Mouse (Mus musculus): ENCODE data around the gene Naxd. TPM values are rescaled to one million over a fixed set of nuclear protein-coding genes. Genes with fewer than 3 reads are reported as not detected.

Naxd gene
- polyA plus RNA-seq, 1 experiment from 2014 or later, result 131 TPM

- no peak overlapping the region for H3K4me3 ChIP-seq (ENCODE audit: low read depth, low read length)
- peaks cover under 1% of the 10 kb centered on the region; the same call in 1 of the 2 replicates for H3K36me3 ChIP-seq (ENCODE audit: insufficient read depth)
- no peak overlapping the region for H3K27ac ChIP-seq (ENCODE audit: low read depth)
- DNase-seq, result no peak
- TF ChIP-seq CTCF (IDR thresholded peaks at IDR 0.05; ENCODE audit: low read depth), result no peak
- H3K9ac ChIP-seq, result no peak overlapping the region
- 62% methylated on average over 12 of the region's 12 CpGs for WGBS
- ATAC-seq (ENCODE audit: insufficient read depth), result no peak
- no peaks in the 10 kb centered on the region for H3K9me3 ChIP-seq (ENCODE audit: low read depth, low read length)
- H3K27me3 ChIP-seq (ENCODE audit: insufficient read depth, low read length), result no peaks in the 10 kb centered on the region
- H3K4me2 ChIP-seq, result no peak overlapping the region
- peaks cover 13% of the 10 kb centered on the region for H3K4me1 ChIP-seq (ENCODE audit: insufficient read depth)
Observed at GRCm38 (mm10) chr8:11454228-11454627, 43.1 kb upstream of the Naxd start.

GRCm38 (mm10) chr8:11457278-11457677 lies 40.0 kb upstream of the Naxd start:
- no peak for TF ChIP-seq CTCF (IDR thresholded peaks at IDR 0.05; ENCODE audit: low read depth)
- no peak overlapping the region for H3K4me3 ChIP-seq (ENCODE audit: low read depth, low read length)
- peaks cover 21% of the 10 kb centered on the region for H3K4me1 ChIP-seq (ENCODE audit: insufficient read depth)
- peak overlapping the region; percentile 39 for H3K27ac ChIP-seq (ENCODE audit: low read depth)
- no peaks in the 10 kb centered on the region for H3K36me3 ChIP-seq (ENCODE audit: insufficient read depth)
- WGBS, result 65% methylated on average over 3 of the region's 3 CpGs
- DNase-seq (no peak), ATAC-seq (ENCODE audit: insufficient read depth) (no peak)
- H3K9me3 ChIP-seq (ENCODE audit: low read depth, low read length), result no peaks in the 10 kb centered on the region
- H3K4me2 ChIP-seq, result no peak overlapping the region
- H3K9ac ChIP-seq, result no peak overlapping the region
- no peaks in the 10 kb centered on the region for H3K27me3 ChIP-seq (ENCODE audit: insufficient read depth, low read length)

GRCm38 (mm10) chr8:11457981-11458836 lies 39.1 kb upstream of the Naxd start:
- no peak for DNase-seq
- peak overlapping the region; percentile 70 for H3K27ac ChIP-seq (ENCODE audit: low read depth)
- peak; percentile 51; the same call in 1 of the 2 replicates for ATAC-seq (ENCODE audit: insufficient read depth)
- peaks cover 21% of the 10 kb centered on the region for H3K4me1 ChIP-seq (ENCODE audit: insufficient read depth)
- no peak overlapping the region for H3K9ac ChIP-seq
- H3K27me3 ChIP-seq (ENCODE audit: insufficient read depth, low read length), result no peaks in the 10 kb centered on the region
- H3K4me3 ChIP-seq (ENCODE audit: low read depth, low read length), result no peak overlapping the region
- H3K36me3 ChIP-seq (ENCODE audit: insufficient read depth), result no peaks in the 10 kb centered on the region
- no peak for TF ChIP-seq CTCF (IDR thresholded peaks at IDR 0.05; ENCODE audit: low read depth)
- no peak overlapping the region for H3K4me2 ChIP-seq
- no peaks in the 10 kb centered on the region for H3K9me3 ChIP-seq (ENCODE audit: low read depth, low read length)
- 27% methylated on average over 12 of the region's 12 CpGs for WGBS

DNA sequence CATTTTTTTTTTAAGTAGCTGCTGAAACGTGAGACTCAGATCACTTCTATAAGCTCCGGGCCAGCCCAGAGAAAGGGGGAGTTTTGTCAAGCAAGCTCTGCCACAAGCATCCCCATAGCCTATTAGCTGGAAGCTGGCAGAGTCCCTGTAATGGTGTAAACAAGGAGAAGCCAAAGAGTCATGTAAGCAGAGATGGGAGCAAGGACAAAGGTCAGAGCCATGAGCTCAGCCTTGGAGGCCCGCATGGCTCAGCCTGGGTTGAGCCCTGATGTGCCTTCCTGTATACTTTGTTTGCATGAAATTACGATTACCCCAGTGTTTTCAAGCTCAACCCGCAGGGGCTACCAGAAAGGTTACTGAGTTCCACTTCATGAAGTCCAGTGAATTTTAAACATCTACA lies 38.3 kb upstream of the Naxd start:
- H3K9ac ChIP-seq, result no peak overlapping the region
- H3K4me2 ChIP-seq, result no peak overlapping the region
- no peak for DNase-seq
- peaks cover 21% of the 10 kb centered on the region for H3K4me1 ChIP-seq (ENCODE audit: insufficient read depth)
- no peak for TF ChIP-seq CTCF (IDR thresholded peaks at IDR 0.05; ENCODE audit: low read depth)
- peak; percentile 36; the same call in 1 of the 2 replicates for ATAC-seq (ENCODE audit: insufficient read depth)
- no peaks in the 10 kb centered on the region for H3K9me3 ChIP-seq (ENCODE audit: low read depth, low read length)
- 14% methylated on average over 5 of the region's 5 CpGs for WGBS
- H3K27me3 ChIP-seq (ENCODE audit: insufficient read depth, low read length), result no peaks in the 10 kb centered on the region
- no peaks in the 10 kb centered on the region for H3K36me3 ChIP-seq (ENCODE audit: insufficient read depth)
- peak overlapping the region; percentile 15; the same call in 1 of the 2 replicates for H3K27ac ChIP-seq (ENCODE audit: low read depth)
- no peak overlapping the region for H3K4me3 ChIP-seq (ENCODE audit: low read depth, low read length)

DNA sequence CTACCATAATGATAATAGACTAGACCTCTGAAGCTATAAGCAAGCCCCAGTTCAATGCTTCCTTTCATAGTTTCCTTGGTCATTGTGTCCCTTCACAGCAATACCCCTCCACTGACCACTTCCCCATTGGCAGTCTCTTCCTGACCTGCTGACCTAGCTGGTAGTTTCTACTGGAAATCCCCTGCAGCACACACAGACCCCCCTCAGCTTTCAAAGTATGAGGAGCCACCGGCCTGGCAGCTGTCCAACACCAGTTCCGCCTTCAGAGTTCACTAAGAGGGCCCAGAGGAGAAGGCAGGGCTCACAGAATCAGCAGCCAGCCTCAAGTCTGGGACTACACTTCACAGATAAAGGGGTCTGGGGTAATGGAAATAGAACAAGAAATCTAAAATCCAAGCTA lies 36.4 kb upstream of the Naxd start:
- H3K36me3 ChIP-seq (ENCODE audit: insufficient read depth), result no peaks in the 10 kb centered on the region
- H3K27me3 ChIP-seq (ENCODE audit: insufficient read depth, low read length), result no peaks in the 10 kb centered on the region
- H3K4me2 ChIP-seq, result no peak overlapping the region
- H3K27ac ChIP-seq (ENCODE audit: low read depth), result no peak overlapping the region
- H3K4me1 ChIP-seq (ENCODE audit: insufficient read depth), result peaks cover 21% of the 10 kb centered on the region
- TF ChIP-seq CTCF (IDR thresholded peaks at IDR 0.05; ENCODE audit: low read depth), result no peak
- H3K9me3 ChIP-seq (ENCODE audit: low read depth, low read length), result no peaks in the 10 kb centered on the region
- no peak for ATAC-seq (ENCODE audit: insufficient read depth)
- H3K9ac ChIP-seq, result no peak overlapping the region
- H3K4me3 ChIP-seq (ENCODE audit: low read depth, low read length), result no peak overlapping the region
- peak; percentile 83 for DNase-seq
- WGBS, result 17% methylated on average over 2 of the region's 2 CpGs

- ATAC-seq (ENCODE audit: insufficient read depth), result no peak
Observed at GRCm38 (mm10) chr8:11461847-11462246, 35.5 kb upstream of the Naxd start.

DNA sequence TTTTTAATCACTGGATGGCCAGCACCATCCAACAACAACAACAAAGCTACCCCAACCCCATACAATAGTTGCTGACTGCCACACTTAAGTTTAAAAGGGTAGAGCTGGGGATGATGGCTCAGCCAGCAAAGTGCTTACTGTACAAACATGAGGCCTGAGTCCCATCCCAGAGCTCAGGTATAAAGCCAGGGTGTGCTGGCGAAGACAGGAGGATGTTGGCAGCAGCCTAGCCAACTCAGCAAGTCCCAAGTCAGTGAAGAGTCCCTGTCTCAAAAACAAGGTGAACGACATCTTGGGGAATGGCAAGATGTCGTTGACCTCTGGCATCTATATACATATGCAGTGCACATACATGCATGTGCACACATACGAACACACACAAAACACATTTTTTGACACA lies 34.7 kb upstream of the Naxd start:
- no peak for DNase-seq
- Histone ChIP-seq H3K4me2 (no peak overlapping the region), H3K36me3 (ENCODE audit: insufficient read depth) (no peaks in the 10 kb centered on the region), H3K9ac (no peak overlapping the region), H3K4me3 (ENCODE audit: low read depth, low read length) (no peak overlapping the region), H3K9me3 (ENCODE audit: low read depth, low read length) (no peaks in the 10 kb centered on the region), H3K27ac (ENCODE audit: low read depth) (no peak overlapping the region), H3K27me3 (ENCODE audit: insufficient read depth, low read length) (no peaks in the 10 kb centered on the region), H3K4me1 (ENCODE audit: insufficient read depth) (peaks cover 21% of the 10 kb centered on the region)
- WGBS, result 83% methylated on average over 4 of the region's 4 CpGs
- no peak for TF ChIP-seq CTCF (IDR thresholded peaks at IDR 0.05; ENCODE audit: low read depth)
- ATAC-seq (ENCODE audit: insufficient read depth), result no peak

More at GRCm38 (mm10) chr8:11461847-11462246, 35.5 kb upstream of the Naxd start:
- DNase-seq, result no peak
- Histone ChIP-seq H3K27me3 (ENCODE audit: insufficient read depth, low read length) (no peaks in the 10 kb centered on the region), H3K4me1 (ENCODE audit: insufficient read depth) (peaks cover 21% of the 10 kb centered on the region), H3K36me3 (ENCODE audit: insufficient read depth) (no peaks in the 10 kb centered on the region), H3K4me2 (no peak overlapping the region), H3K9ac (no peak overlapping the region), H3K9me3 (ENCODE audit: low read depth, low read length) (no peaks in the 10 kb centered on the region), H3K4me3 (ENCODE audit: low read depth, low read length) (no peak overlapping the region), H3K27ac (ENCODE audit: low read depth) (no peak overlapping the region)
- no peak for TF ChIP-seq CTCF (IDR thresholded peaks at IDR 0.05; ENCODE audit: low read depth)
- WGBS, result 51% methylated on average over 2 of the region's 2 CpGs
